Mouse (Mus musculus) limb, embryonic 13.5 days (tissue): ENCODE data around the gene Cab39l. TPM values are rescaled to one million over a fixed set of nuclear protein-coding genes. Genes with fewer than 3 reads are reported as not detected.
"Not testable (repeated sequence)": the region's sequence is repeated elsewhere in the genome, so short reads cannot be mapped to it uniquely, and the experiment has no call there.

Experiments used
- ATAC-seq: fragments of 200-750 bp; cut with Nextera tagmentation; 2 replicates; pipeline ENCODE4 v1.8.0; 2017; ENCODE audit warnings: low read depth, moderate number of reproducible peaks, moderate TSS enrichment; ENCODE audit not compliant: low FRiP score
- H3K27ac ChIP-seq: fragments of 300-500 bp; sonication (generic); 2 replicates; pipeline ENCODE4 v1.5.1; 2015; ENCODE audit warnings: inconsistent platforms, mild to moderate bottlenecking, moderate library complexity
- H3K27me3 ChIP-seq: fragments of 300-500 bp; sonication (generic); 2 replicates; pipeline ENCODE4 v1.6.1; 2015; ENCODE audit warnings: mild to moderate bottlenecking, inconsistent platforms
- H3K36me3 ChIP-seq: fragments of 300-500 bp; sonication (generic); 2 replicates; pipeline ENCODE4 v1.6.1; 2015; ENCODE audit warnings: inconsistent platforms, mild to moderate bottlenecking, moderate library complexity
- H3K4me1 ChIP-seq: fragments of 300-500 bp; sonication (generic); 2 replicates; pipeline ENCODE4 v1.6.1; 2015; ENCODE audit warnings: inconsistent platforms
- H3K4me2 ChIP-seq: fragments of 300-500 bp; sonication (generic); replicated peaks from 2 replicates; pipeline ENCODE4 v1.6.1; 2015; ENCODE audit warnings: inconsistent platforms, mild to moderate bottlenecking, moderate library complexity
- H3K4me3 ChIP-seq: fragments of 300-500 bp; sonication (generic); 2 replicates; pipeline ENCODE4 v1.5.1; 2015; ENCODE audit warnings: moderate library complexity, mild to moderate bottlenecking, inconsistent platforms
- H3K9ac ChIP-seq: fragments of 300-500 bp; sonication (generic); 2 replicates; pipeline ENCODE4 v1.6.1; 2015; ENCODE audit warnings: mild to moderate bottlenecking, inconsistent platforms
- H3K9me3 ChIP-seq: fragments of 300-500 bp; sonication (generic); 2 replicates; pipeline ENCODE4 v1.6.1; 2016; ENCODE audit warnings: inconsistent platforms
- WGBS: fragments of 180-500 bp; shearing (Covaris S2); methylation state at CpG from one replicate; pipeline ENCODE4 v1.1.7; 2015; 5-methylcytosine and 5-hydroxymethylcytosine counted together
- polyA plus RNA-seq: library from polyadenylated mRNA; unstranded; fragments of >200 nt; fragmentation: Nextera tagmentation; extraction: Ambion mirVana; gene quantifications from 2 replicates; pipeline ENCODE4 v1.2.1, GENCODE M21; 2015

The Cab39l gene
- polyA plus RNA-seq, 1 experiment from 2014 or later = 38.1 TPM

GRCm38 (mm10) chr14:59594988-59595387 is 154.2 kb downstream of the Cab39l start:
- H3K4me3 ChIP-seq = no peak overlapping the region
- H3K9ac ChIP-seq = no peak overlapping the region
- ATAC-seq = no peak
- H3K27me3 ChIP-seq = no peaks in the 10 kb centered on the region
- peaks cover 29% of the 10 kb centered on the region for H3K36me3 ChIP-seq
- no peaks in the 10 kb centered on the region for H3K9me3 ChIP-seq
- H3K4me2 ChIP-seq = no peak overlapping the region
- H3K27ac ChIP-seq = no peak overlapping the region
- H3K4me1 ChIP-seq = peaks cover 8% of the 10 kb centered on the region
- whole genome bisulfite sequencing = 94% methylated on average over 3 of the region's 3 CpGs

- Histone ChIP-seq H3K4me1 (peaks cover 8% of the 10 kb centered on the region), H3K4me3 (peak within 1 kb of the TSS; percentile 93), H3K9me3 (no peaks in the 10 kb centered on the region), H3K27me3 (peaks cover 6% of the 10 kb centered on the region; the same call in 1 of the 2 replicates), H3K36me3 (peaks cover 8% of the 10 kb centered on the region), H3K27ac (peak within 1 kb of the TSS; percentile 40; the same call in 1 of the 2 replicates), H3K9ac (peak within 1 kb of the TSS; percentile 90), H3K4me2 (peak within 1 kb of the TSS; percentile 92)
- under 1% methylated on average over 43 of the region's 48 CpGs for WGBS
- peak; percentile 92 for ATAC-seq
Observed at GRCm38 (mm10) chr14:59597398-59598259, 156.9 kb downstream of the Cab39l start, which contains the start of gene Cdadc1. TSS of gene Cdadc1 (minus strand) at chr14:59597959.

GRCm38 (mm10) chr14:59598260-59598627 is 157.5 kb downstream of the Cab39l start:
- Histone ChIP-seq H3K27ac (peak overlapping the region; percentile 40; the same call in 1 of the 2 replicates), H3K9ac (peak overlapping the region; percentile 90), H3K9me3 (no peaks in the 10 kb centered on the region), H3K36me3 (peaks cover 5% of the 10 kb centered on the region; the same call in 1 of the 2 replicates), H3K27me3 (peaks cover 10% of the 10 kb centered on the region), H3K4me3 (peak overlapping the region; percentile 93), H3K4me2 (peak overlapping the region; percentile 92), H3K4me1 (peaks cover 8% of the 10 kb centered on the region)
- peak; percentile 4; the same call in 1 of the 2 replicates for ATAC-seq
- WGBS = 2% methylated on average over 8 of the region's 8 CpGs

- peaks cover 21% of the 10 kb centered on the region for H3K27me3 ChIP-seq
- WGBS = 66% methylated on average over 5 of the region's 5 CpGs
- H3K4me3 ChIP-seq = no peak overlapping the region
- no peaks in the 10 kb centered on the region for H3K36me3 ChIP-seq
- H3K4me1 ChIP-seq = no peaks in the 10 kb centered on the region
- no peak overlapping the region for H3K9ac ChIP-seq
- H3K4me2 ChIP-seq = no peak overlapping the region
- no peak for ATAC-seq
- H3K27ac ChIP-seq = no peak overlapping the region
- no peaks in the 10 kb centered on the region for H3K9me3 ChIP-seq
Observed at GRCm38 (mm10) chr14:59604002-59604645, 163.4 kb downstream of the Cab39l start.

GRCm38 (mm10) chr14:59605671-59606353 is 165.0 kb downstream of the Cab39l start:
- Histone ChIP-seq H3K9ac (no peak overlapping the region), H3K9me3 (no peaks in the 10 kb centered on the region), H3K27me3 (peaks cover 21% of the 10 kb centered on the region), H3K4me1 (no peaks in the 10 kb centered on the region), H3K27ac (no peak overlapping the region), H3K4me3 (no peak overlapping the region), H3K4me2 (no peak overlapping the region), H3K36me3 (no peaks in the 10 kb centered on the region)
- ATAC-seq = no peak
- WGBS = 22% methylated on average over 5 of the region's 5 CpGs

- Histone ChIP-seq H3K9ac (no peak overlapping the region), H3K27me3 (peaks cover 15% of the 10 kb centered on the region; the same call in 1 of the 2 replicates), H3K4me3 (no peak overlapping the region), H3K4me2 (no peak overlapping the region), H3K9me3 (no peaks in the 10 kb centered on the region), H3K4me1 (no peaks in the 10 kb centered on the region), H3K27ac (no peak overlapping the region), H3K36me3 (no peaks in the 10 kb centered on the region)
- no peak for ATAC-seq
- 46% methylated on average over 3 of the region's 3 CpGs for WGBS
Observed at GRCm38 (mm10) chr14:59607021-59607420, 166.2 kb downstream of the Cab39l start.

GRCm38 (mm10) chr14:59612920-59613625 is 172.3 kb downstream of the Cab39l start:
- Histone ChIP-seq H3K9me3 (no peaks in the 10 kb centered on the region), H3K36me3 (no peaks in the 10 kb centered on the region), H3K27ac (no peak overlapping the region), H3K4me2 (no peak overlapping the region), H3K27me3 (peaks cover 17% of the 10 kb centered on the region), H3K9ac (no peak overlapping the region), H3K4me1 (peaks cover 12% of the 10 kb centered on the region), H3K4me3 (no peak overlapping the region)
- ATAC-seq = no peak
- WGBS = 35% methylated on average over 14 of the region's 14 CpGs

GRCm38 (mm10) chr14:59614149-59614548 is 173.4 kb downstream of the Cab39l start:
- Histone ChIP-seq H3K4me1 (peaks cover 12% of the 10 kb centered on the region), H3K27me3 (peaks cover 20% of the 10 kb centered on the region)
- H3K9me3 ChIP-seq, H3K27ac ChIP-seq, H3K4me3 ChIP-seq, H3K4me2 ChIP-seq, ATAC-seq, H3K9ac ChIP-seq, H3K36me3 ChIP-seq: not testable (repeated sequence)
- 59% methylated on average over 3 of the region's 3 CpGs for WGBS

GRCm38 (mm10) chr14:59616802-59617201 is 176.0 kb downstream of the Cab39l start:
- H3K36me3 ChIP-seq = no peaks in the 10 kb centered on the region
- no peak overlapping the region for H3K9ac ChIP-seq
- H3K27me3 ChIP-seq = peaks cover 26% of the 10 kb centered on the region
- 28% methylated on average over 7 of the region's 7 CpGs for WGBS
- no peaks in the 10 kb centered on the region for H3K9me3 ChIP-seq
- ATAC-seq = no peak
- H3K4me1 ChIP-seq = peaks cover 12% of the 10 kb centered on the region
- no peak overlapping the region; the same call in 1 of the 2 replicates for H3K4me2 ChIP-seq
- H3K27ac ChIP-seq = no peak overlapping the region
- H3K4me3 ChIP-seq = no peak overlapping the region

- WGBS = 15% methylated on average over 9 of the region's 9 CpGs
- peak overlapping the region; percentile 81 for H3K4me2 ChIP-seq
- peak overlapping the region; percentile 78 for H3K4me3 ChIP-seq
- peaks cover 27% of the 10 kb centered on the region; the same call in 1 of the 2 replicates for H3K27me3 ChIP-seq
- H3K9ac ChIP-seq = no peak overlapping the region
- H3K36me3 ChIP-seq = peaks cover 1% of the 10 kb centered on the region; the same call in 1 of the 2 replicates
- H3K9me3 ChIP-seq = no peaks in the 10 kb centered on the region
- no peak overlapping the region for H3K27ac ChIP-seq
- H3K4me1 ChIP-seq = peaks cover 41% of the 10 kb centered on the region
- ATAC-seq = no peak
Observed at GRCm38 (mm10) chr14:59624326-59624885, 183.6 kb downstream of the Cab39l start.

- H3K9ac ChIP-seq = peak within 1 kb of the TSS; percentile 94
- H3K27me3 ChIP-seq = peaks cover 25% of the 10 kb centered on the region; the same call in 1 of the 2 replicates
- WGBS = 0% methylated on average over 64 of the region's 65 CpGs
- peak within 1 kb of the TSS; percentile 81 for H3K4me2 ChIP-seq
- peak within 1 kb of the TSS; percentile 94 for H3K27ac ChIP-seq
- no peaks in the 10 kb centered on the region for H3K9me3 ChIP-seq
- H3K36me3 ChIP-seq = peaks cover 10% of the 10 kb centered on the region
- peak within 1 kb of the TSS; percentile 78 for H3K4me3 ChIP-seq
- H3K4me1 ChIP-seq = peaks cover 49% of the 10 kb centered on the region
- peak; percentile 87 for ATAC-seq
Observed at GRCm38 (mm10) chr14:59625158-59625805, 184.5 kb downstream of the Cab39l start, which contains the start of gene Shisa2. TSS of gene Shisa2 (plus strand) at chr14:59625308.
